Comparison of ENCODE assay signal across 9 mouse cellular contexts in genomic region chr8:125083746-125084145, GRCm38 (mm10). TPM values are rescaled to one million over a fixed set of nuclear protein-coding genes. Genes with fewer than 3 reads are reported as not detected.
DNase-seq lines count a peak whose midpoint lies in the region; ATAC-seq and TF ChIP-seq lines count a peak whose summit lies in the region.
"Had no signal": no experiment of that assay in that cellular context is flagged by ENCODE, and none has a peak within 500 bp of the region (broad histone marks: within the 10 kb centered on the region; RNA-seq: fewer than 3 reads in every experiment).

No protein-coding gene starts in this region.

- no peaks in the 10 kb centered on the region for H3K27me3 ChIP-seq in embryonic facial prominence, embryonic 14.5 days (replicated peaks; ENCODE audit: control insufficient read depth, insufficient read depth, low read length)
- no peaks in the 10 kb centered on the region for H3K27me3 ChIP-seq in heart, postnatal 0 days (ENCODE audit: control insufficient read depth, insufficient read depth, low read length)
- H3K27me3 ChIP-seq in neural tube, embryonic 14.5 days (ENCODE audit: control insufficient read depth, insufficient read depth, low read length), result no peaks in the 10 kb centered on the region
- H3K27me3 ChIP-seq: liver, embryonic 13.5 days had no signal

- TF ChIP-seq EP300 in heart, postnatal 0 days (IDR thresholded peaks at IDR 0.05; ENCODE audit: low read depth), result no peak

- DNase-seq in 3134 (ENCODE audit: extremely low read depth, insufficient read length, low spot score) (peak; percentile 14), adipocyte (ENCODE audit: low spot score) (peak; percentile 38)
- no peak for DNase-seq in embryonic facial prominence, embryonic 14.5 days (ENCODE audit: low spot score)
- DNase-seq in heart, postnatal 0 days (ENCODE audit: low spot score), result no peak
- DNase-seq in kidney, postnatal 14 days, result peak; percentile 78
- DNase-seq in embryo, embryonic 11 days, result no peak
- no peak for DNase-seq in right cerebral cortex, postnatal 4 days
- DNase-seq: liver, embryonic 13.5 days had no signal

- WGBS in embryonic facial prominence, embryonic 14.5 days, result 44% methylated on average over 4 of the region's 4 CpGs
- 6% methylated on average over 4 of the region's 4 CpGs for WGBS in heart, postnatal 0 days
- 62% methylated on average over 4 of the region's 4 CpGs for WGBS in neural tube, embryonic 14.5 days

- peaks cover 4% of the 10 kb centered on the region; the same call in 1 of the 2 replicates for H3K4me1 ChIP-seq in embryonic facial prominence, embryonic 14.5 days (ENCODE audit: control insufficient read depth, insufficient read depth, low read length)
- peaks cover 15% of the 10 kb centered on the region for H3K4me1 ChIP-seq in heart, postnatal 0 days (ENCODE audit: control insufficient read depth, insufficient read depth)
- peaks cover 4% of the 10 kb centered on the region; the same call in 1 of the 2 replicates for H3K4me1 ChIP-seq in neural tube, embryonic 14.5 days (ENCODE audit: control insufficient read depth, insufficient read depth, low read length)

- no peak overlapping the region for H3K9ac ChIP-seq in embryonic facial prominence, embryonic 14.5 days (ENCODE audit: low read depth, low read length)
- peak overlapping the region; percentile 38; the same call in 1 of the 2 replicates for H3K9ac ChIP-seq in heart, postnatal 0 days (replicated peaks; ENCODE audit: low read depth, low read length)
- H3K9ac ChIP-seq in neural tube, embryonic 14.5 days (replicated peaks; ENCODE audit: low read depth, low read length), result no peak overlapping the region
- H3K9ac ChIP-seq: liver, embryonic 13.5 days had no signal

- H3K4me3 ChIP-seq in embryonic facial prominence, embryonic 14.5 days (ENCODE audit: low read depth, low read length), result no peak overlapping the region
- H3K4me3 ChIP-seq in heart, postnatal 0 days (ENCODE audit: low read depth, low read length), result no peak overlapping the region
- no peak overlapping the region for H3K4me3 ChIP-seq in neural tube, embryonic 14.5 days (ENCODE audit: low read depth, low read length)
- H3K4me3 ChIP-seq: liver, embryonic 13.5 days had no signal

- no peaks in the 10 kb centered on the region for H3K36me3 ChIP-seq in embryonic facial prominence, embryonic 14.5 days (ENCODE audit: control insufficient read depth, insufficient read depth, low read length)
- H3K36me3 ChIP-seq in heart, postnatal 0 days (replicated peaks; ENCODE audit: control insufficient read depth, insufficient read depth, low read length), result no peaks in the 10 kb centered on the region
- no peaks in the 10 kb centered on the region for H3K36me3 ChIP-seq in neural tube, embryonic 14.5 days (ENCODE audit: control insufficient read depth, insufficient read depth, low read length)
- H3K36me3 ChIP-seq: liver, embryonic 13.5 days had no signal

- no peak overlapping the region for H3K4me2 ChIP-seq in embryonic facial prominence, embryonic 14.5 days (ENCODE audit: low read depth, low read length)
- H3K4me2 ChIP-seq in heart, postnatal 0 days (ENCODE audit: low read depth, low read length), result no peak overlapping the region
- H3K4me2 ChIP-seq in neural tube, embryonic 14.5 days (ENCODE audit: low read depth, low read length), result no peak overlapping the region
- H3K4me2 ChIP-seq: liver, embryonic 13.5 days had no signal

- ATAC-seq in embryonic facial prominence, embryonic 14.5 days (ENCODE audit: low read depth), result no peak
- ATAC-seq in heart, postnatal 0 days (ENCODE audit: insufficient read depth, low read depth), result no peak
- ATAC-seq in neural tube, embryonic 14.5 days (ENCODE audit: low read depth), result no peak

- no peaks in the 10 kb centered on the region for H3K9me3 ChIP-seq in embryonic facial prominence, embryonic 14.5 days (ENCODE audit: control insufficient read depth, low read length)
- H3K9me3 ChIP-seq in heart, postnatal 0 days (replicated peaks; ENCODE audit: control insufficient read depth, low read length), result no peaks in the 10 kb centered on the region
- H3K9me3 ChIP-seq in neural tube, embryonic 14.5 days (ENCODE audit: control insufficient read depth, low read length), result no peaks in the 10 kb centered on the region

- H3K27ac ChIP-seq in embryonic facial prominence, embryonic 14.5 days (replicated peaks; ENCODE audit: low read depth, low read length), result peak overlapping the region; percentile 63
- peak overlapping the region; percentile 89 for H3K27ac ChIP-seq in heart, postnatal 0 days (ENCODE audit: low read depth)
- H3K27ac ChIP-seq in neural tube, embryonic 14.5 days (ENCODE audit: low read depth, low read length), result peak overlapping the region; percentile 44; the same call in 1 of the 2 replicates
- H3K27ac ChIP-seq: liver, embryonic 13.5 days had no signal

- TF ChIP-seq CTCF in heart, postnatal 0 days (IDR thresholded peaks at IDR 0.05; ENCODE audit: low read depth), result no peak

RNA-seq across cellular contexts. Expression of gene Disc1, which starts 29.8 kb away (rescaled TPM):
- polyA plus RNA-seq in embryonic facial prominence, embryonic 14.5 days (2014; fragmentation: Nextera tagmentation; extraction: Ambion mirVana), result 1.5 and 1.6 TPM in 2 replicates
- total RNA-seq in heart, postnatal 0 days (2014; rRNA removed; ENCODE audit: low replicate concordance), result 4.0 and 5.2 TPM in 2 replicates
- polyA plus RNA-seq in heart, postnatal 0 days (2015; fragmentation: Nextera tagmentation; extraction: Ambion mirVana), result 1.2 and 1.3 TPM in 2 replicates
- 1.0 and 1.2 TPM in 2 replicates for polyA plus RNA-seq in neural tube, embryonic 14.5 days (2014; fragmentation: Nextera tagmentation; extraction: Ambion mirVana)

Comparison
In these comparisons a context has a peak if more than half of its experiments do, and no peak if none do; other contexts are left out.
1. DNase-seq: peak in 3134 (single experiment), adipocyte (single experiment) and kidney, postnatal 14 days (single experiment); none in embryonic facial prominence, embryonic 14.5 days (single experiment), heart, postnatal 0 days (single experiment), embryo, embryonic 11 days (single experiment) and right cerebral cortex, postnatal 4 days (single experiment).
2. Peak in every context shown above with its lines, with median percentiles within 50 percentile points of each other: H3K27ac ChIP-seq.